Mouse (Mus musculus): ENCODE measurements around the gene Rif1.

Gene Rif1

DNA sequence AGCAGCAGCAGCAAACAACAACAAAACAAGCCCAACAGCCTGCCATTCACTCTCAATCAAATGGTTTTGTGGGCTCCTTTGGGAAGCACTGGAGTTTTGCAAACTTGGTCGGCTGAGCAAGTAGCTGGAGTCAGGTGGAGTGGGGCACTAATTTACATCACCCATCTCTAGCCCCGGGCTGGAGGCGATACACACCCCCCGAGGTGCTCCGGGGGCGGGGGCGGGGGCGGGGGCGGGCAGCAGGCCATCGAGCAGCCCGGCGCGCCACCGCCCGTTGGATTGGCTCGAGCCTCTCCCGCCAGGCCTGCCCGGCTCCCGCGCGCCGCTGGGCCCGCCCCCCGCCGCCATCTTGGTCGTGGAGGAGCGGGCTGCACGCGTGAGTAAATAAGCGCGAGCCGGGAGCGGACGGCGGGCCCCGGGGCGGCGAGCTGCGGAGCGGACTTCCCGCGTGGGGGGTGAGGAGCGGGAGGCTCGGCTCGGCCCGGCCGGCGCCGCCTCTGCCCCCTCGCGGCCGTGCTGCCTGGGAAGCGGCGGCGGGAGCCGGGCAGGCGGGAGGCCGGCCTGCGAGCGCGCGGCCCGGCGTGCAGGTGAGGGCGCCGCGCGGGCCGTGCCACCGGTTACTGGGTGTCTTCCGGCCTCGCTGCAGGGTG, at the start of gene Rif1:
TSS of gene Rif1 (plus strand) at position 342 of the 650 bp plus-strand sequence.
- DNase-seq, result peak; percentile 98

DNA sequence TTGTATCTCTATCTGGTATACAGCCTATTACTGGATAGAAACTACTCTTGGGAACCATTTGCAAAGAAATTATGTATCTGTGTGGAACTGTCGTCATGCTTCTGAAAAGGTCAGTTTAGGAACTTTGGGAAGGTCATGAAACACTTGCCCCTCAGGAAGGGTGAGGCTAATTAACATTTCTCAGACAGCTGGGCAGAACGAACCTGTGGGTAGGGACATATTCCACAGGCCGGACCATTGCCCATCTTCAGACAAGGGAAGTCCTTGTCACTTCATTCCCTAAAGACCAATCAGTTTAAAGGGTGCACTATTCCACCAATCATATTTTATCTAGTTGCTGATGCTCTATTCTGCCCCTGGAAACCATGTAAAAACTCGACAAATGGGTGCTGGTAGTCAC, 45.6 kb upstream of the Rif1 start:
- peak; percentile 53 for DNase-seq

DNA sequence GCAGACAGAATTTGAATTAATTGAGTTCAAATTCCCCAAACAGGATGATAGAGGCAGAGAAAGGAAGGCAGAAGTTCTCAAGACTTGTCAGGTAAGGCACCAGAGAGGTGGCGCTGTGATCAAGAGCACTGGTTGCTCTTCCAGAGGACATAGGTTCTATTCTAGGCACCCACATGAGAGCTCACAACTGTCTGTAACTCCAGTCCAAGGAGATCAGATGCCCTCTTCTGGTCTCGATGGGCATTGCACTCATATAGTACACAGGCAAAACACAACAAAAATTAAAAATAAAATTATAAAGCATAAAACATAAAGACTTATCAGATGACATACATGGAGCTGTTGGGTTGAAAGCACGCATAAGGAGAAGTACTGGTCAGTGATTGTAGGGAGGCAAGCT, 43.2 kb upstream of the Rif1 start:
- peak; percentile 28 for DNase-seq

DNA sequence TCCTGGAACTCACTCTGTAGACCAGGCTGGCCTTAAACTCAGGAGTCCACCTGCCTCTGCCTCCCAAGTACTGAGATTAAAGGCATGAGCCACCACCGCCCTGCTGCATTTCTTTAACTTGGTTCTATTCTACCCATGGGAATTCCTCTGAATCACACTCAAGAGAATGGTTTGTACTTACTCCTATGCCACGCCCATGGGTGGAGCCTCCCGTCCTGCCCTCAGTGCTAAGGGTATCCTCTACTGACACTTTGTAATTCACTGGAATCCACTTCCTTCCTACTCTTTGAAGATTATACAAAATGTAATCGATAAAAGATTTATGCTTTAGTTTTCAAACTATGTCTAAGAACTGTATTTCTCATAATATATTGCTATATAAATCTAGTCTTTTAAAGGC, 41.1 kb upstream of the Rif1 start:
- peak; percentile 90 for DNase-seq

DNA sequence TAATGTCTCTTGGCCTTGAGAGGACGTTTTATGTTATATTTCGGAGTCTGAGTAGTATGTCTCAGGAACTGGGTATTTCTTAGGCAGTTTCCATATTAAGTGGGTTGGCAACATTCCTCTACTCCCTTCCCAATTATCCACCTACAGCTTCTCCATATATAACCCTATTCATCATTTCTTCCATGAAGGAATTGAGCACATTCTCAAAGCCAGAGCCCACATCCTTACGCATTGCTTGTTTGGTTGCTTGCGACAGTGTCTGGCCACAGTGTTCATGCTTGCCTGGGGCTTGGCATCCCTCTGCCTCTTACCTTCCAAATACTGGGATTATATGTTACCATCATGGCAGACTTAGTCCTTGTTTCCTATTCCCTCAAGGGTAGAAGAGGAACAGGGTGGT, 38.0 kb upstream of the Rif1 start:
- peak; percentile 60 for DNase-seq

DNA sequence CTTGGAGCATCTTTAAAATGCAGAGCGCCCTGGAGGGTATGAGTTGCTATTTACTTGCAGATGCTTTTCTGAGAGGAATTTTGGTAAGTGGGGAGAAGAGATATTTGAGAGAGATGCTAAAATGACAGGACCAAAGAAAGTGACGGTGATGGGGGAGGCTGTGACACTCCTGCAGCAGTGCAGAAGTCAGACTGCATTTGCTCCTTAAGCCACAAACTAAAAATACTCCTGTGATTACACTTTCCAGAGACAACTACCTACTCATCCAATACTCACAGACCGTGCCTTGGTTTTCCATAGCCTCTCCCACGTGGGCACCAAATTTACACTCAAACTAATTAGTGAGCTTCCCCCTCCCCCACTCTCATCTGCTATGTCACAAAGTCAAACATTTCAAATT, 37.5 kb upstream of the Rif1 start:
- peak; percentile 27 for DNase-seq

DNA sequence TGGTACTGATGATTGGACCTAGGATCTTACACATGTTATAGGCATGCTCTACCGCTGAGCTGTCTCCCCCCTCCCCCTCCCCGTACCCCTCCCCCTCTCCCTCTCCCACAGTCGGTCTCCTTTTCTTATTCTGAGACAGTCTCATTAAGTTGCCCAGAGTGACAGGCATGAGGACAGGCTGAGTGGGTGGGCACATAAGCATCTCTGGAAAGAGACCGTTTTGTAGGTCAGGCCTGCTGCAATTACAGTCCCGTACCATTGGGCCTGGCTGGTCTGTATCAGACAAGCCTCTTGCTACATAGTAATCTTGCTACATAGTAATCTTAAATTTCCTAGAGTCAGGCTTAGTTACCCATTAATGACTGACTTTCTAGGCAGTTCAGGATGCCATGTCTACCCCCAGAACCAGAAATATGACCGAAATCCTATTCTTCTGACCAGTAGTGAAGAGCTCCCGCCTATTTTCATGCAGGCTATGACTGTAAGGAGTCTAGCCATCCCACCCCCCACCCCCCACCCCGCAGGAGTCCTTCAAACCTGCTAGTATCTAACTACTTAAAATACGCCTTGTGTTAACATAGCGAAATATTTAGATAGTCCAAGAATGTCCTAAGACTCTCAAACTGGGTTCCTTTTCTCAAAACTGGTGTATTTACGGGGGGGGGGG, 35.6 kb upstream of the Rif1 start:
- DNase-seq, result peak; percentile 55

DNA sequence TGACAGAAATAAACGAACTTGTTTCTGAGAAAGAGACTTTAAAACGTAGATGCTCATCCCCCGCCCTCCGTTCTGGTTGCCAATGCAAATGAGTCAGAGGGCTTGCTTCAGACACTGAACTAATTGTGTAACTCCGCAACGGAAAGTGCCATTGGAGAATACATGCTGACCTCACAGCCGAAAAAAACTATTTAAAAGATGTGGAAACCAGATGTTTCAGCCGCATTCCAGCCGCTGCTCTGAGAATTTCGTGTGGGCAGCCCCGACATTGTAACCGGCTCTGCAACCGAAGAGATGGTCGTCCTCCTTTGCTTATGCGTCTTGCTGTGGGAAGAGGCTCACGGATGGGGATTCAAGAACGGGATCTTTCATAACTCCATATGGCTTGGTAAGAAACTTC, 34.8 kb upstream of the Rif1 start, which contains the start of gene Tnfaip6:
TSS of gene Tnfaip6 (plus strand) at position 128 of the 400 bp plus-strand sequence.
- peak; percentile 98 for DNase-seq

DNA sequence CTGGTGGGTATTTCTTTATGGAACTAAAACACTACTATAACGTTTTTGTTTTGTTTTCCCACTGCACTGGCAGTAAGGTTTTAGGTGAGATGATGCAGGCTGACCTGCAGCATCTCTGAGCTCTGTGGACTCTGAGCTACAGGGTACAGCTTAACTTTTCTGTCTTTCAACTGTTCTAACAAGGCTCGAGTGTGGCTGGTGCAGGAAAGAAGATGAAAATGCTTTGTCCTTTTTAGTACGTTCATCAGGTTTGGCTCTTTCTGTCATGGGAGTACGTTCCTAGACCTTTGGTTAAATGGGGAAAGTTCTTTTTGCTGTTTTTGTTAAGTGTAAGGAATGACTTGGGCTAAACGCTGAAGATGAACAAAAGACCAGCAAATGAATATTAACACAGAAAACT, 34.1 kb upstream of the Rif1 start:
- no peak for DNase-seq

DNA sequence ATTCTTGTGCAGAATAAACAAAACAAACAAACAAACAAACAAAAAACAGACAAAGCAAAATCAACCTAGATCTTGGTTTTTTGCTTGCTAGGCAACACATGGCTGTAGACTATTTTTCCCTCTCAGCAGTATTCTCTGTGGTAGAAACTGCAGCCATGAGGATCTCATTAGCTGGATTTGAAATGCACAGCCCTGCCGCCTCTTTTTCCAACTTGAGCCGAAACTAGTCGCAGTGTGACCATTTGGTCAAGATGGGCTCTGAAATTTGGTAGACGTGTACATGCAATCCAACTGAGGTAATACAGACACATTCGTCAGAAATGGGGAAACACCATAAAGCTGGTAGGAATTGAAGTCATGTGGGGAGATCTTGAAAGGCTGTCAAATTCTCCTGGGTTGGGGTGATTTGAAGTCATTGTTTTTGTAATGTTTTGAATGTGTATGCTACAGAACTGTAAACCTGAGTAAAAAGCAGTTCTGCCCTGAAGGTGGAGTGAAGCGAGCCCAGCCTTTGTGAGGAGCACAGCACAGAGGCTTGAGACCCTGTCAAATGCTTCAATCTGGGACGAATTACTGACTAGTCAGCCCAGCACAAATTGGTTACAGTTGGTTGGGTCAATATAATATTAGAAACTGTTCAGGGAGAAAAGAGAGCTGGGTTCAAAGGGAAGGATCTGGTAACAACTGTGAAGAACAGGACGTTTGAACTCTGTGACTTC, 33.4 kb upstream of the Rif1 start:
- DNase-seq, result peak; percentile 80

DNA sequence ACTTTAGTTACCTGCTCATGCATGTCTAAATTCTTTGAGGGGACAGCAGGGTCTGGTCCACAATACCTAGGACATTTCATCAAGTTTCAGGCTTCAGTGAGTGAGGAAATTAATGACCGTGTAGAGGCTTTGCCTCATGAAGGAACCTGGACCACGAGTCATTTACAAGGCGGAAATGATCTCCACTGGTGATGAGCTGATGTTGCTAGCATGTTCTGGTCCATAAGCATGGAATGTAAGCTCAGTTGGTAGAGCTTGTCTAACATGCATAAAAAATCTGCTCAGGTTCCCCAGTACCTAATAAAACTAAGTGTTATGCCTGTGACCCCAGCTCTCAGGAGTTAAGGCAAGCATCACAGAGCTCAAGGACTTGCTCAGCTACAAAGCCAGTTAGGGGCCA, 30.5 kb upstream of the Rif1 start:
- peak; percentile 42 for DNase-seq

DNA sequence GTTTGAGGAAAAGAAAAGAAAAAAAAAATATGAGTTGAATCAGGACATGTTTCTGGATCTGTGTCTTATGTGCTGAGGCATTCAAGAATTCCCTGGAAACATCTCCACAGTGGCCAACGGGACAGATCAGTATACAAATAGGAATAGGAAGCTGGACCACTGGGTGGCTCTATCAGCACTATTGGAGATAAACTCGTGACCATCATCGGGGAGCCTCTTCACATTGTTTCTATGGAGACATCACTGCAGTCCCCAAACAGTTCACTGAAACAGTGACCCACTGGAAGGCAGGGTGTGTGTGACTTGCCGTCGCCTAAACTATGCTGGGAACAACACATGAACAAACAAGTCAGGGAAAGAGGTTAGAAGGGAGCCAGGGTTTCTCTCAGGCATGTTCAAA, 29.9 kb upstream of the Rif1 start:
- peak; percentile 88 for DNase-seq

DNA sequence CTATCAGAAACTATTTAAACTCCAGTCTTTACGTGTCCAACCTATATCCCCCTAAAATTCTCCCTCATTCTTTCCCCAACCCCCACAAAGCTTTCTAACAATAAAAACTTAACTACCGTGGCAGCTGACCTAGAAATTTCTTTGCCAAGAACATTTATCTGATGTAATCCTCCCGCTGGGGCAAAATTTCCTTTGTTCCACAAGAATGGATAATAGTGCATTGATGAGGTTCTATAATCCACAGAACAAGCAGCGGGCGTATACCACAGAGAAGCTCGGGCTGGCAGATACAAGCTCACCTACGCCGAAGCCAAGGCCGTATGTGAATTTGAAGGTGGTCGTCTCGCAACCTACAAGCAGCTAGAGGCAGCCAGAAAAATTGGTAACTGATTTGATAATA, 29.1 kb upstream of the Rif1 start:
- DNase-seq, result peak; percentile 37

DNA sequence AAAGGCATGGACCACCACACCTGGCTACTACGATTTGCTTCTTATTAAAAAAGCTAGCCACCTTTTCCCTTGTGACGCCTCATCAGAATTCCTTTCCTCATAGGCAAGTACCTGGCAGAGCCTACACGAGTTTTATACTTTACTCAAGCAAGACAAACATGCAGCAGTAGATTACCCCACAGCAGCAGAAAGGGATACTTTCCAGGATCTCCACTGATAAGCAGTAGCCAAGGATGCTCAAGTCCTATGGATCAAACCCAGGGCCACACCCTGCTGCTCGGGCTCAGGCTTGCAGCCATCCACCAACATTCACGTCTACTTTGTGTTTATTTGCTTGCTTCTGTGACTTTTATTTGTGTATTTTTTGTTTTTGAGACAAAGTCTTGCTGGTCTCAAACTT, 26.6 kb upstream of the Rif1 start:
- peak; percentile 68 for DNase-seq

DNA sequence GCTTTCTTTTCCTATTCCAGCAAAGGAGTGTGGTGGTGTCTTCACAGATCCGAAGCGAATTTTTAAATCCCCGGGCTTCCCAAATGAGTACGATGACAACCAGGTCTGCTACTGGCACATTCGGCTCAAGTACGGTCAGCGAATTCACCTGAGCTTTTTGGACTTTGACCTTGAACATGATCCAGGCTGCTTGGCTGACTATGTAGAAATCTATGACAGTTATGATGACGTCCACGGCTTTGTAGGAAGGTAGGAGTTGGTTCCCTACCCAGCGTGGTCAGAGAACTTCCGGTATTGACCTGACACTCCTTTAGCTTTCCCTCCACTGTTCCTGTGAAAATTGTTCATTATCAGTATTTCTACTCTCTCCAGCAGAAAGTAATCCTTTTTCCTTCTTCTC, 21.8 kb upstream of the Rif1 start:
- DNase-seq, result no peak

DNA sequence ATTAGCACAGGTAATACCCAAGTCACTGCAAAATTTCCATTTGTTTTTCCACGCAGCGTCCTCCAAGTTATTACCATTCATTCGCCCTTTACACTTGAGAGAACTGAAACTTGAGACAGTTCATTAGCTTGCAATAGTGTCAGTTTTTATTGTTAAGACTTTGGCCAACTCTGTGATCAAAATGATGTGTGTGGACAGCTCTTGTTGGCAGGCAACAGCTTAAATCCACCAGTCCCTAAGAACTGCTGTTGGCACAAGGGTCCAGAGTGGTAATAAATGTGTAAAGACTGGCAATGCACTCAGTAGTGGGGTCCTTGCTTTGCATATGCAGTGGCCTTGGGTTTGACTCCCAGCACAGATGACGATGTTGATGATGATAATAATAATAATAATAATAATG, 20.3 kb upstream of the Rif1 start:
- DNase-seq, result no peak

DNA sequence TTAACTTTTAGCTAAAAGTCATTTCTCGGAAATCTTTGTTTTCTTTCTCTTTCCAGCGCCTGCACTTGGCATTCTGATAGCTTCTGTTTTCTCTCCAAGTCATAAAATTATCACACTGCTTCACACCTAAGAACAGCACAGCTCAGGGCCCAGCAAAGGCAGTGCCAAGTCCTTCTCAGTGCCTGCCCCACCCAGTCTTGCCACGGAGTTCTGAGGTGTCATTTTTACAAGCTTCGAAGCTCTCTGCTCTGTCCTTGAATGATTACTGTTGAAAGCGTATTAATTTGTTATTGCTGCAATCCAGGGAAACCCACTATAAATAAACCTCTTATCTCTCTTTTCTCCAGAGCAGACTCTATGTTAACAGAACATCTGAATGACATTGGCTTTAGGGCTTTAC, 19.1 kb upstream of the Rif1 start:
- no peak for DNase-seq

DNA sequence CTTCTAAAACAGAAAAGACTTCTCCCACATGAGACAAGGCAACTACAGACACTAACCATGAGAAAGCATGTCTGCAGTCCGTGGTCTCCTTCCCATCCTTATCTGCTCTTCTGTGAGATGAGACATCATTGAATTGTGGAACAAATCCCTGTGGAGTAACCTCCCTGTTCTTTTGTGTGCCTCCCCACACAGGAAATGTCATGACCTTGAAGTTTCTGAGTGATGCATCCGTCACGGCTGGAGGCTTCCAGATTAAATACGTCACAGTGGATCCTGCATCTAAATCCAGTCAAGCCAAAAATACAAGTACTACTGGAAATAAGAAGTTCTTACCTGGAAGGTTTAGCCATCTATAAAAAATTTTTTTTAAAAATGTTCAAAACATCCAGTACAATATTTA, 17.0 kb upstream of the Rif1 start:
- no peak for DNase-seq

DNA sequence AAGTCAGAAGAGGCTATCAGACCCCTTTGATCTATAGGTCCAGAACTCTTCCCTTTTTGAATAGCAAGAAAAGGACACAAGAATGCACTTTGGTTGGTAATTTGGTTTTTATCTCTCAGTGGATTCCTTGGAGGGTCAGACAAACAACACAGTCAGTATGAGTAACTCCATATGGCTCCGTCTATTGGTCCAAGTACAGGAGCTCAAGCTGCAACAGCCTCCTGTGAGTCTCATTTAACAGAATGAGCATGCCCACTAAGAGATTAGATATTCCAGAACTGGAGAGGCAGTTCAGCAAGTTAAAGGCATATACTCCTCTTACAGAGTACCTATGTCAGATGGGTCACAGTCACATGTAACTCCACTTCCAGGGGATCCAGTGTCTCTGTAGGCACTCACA, 15.5 kb upstream of the Rif1 start:
- DNase-seq, result peak; percentile 85

DNA sequence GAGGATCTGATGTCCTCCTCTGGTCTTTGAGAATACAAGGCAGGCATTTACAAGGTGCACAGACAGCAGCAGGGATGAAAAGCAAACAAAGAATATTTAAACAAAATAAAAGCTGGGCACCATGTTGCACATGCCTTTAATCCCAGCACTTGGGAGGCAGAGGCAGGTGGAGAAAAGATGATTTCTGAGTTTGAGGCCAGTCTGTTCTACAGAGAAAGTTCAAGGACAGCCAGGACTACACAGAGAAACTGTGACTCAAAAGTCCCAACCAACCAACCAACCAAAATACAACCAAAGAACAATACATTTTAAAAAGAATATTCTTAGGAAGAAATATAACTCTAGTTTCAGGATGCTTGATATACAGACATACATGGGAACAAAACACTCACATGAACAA, 15.0 kb upstream of the Rif1 start:
- DNase-seq, result no peak

DNA sequence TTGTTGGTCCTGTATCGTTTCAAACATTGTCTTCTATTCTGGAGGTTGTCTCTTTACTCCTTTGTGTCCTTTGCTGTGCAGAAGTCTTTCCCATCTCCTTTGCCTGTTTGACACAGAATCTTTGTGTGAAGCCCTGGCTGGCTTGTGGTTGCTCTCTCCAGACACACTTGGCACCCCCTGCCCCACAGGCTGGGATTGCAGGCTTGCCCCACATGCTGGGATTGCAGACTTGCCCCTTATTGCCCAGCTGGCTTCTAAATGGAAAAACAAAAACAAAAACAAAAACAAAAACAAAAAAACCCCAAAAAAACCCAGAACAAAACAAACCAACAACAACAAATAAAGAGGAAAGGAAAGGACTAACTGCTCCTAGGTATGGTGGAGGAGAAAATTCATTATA, 4.0 kb upstream of the Rif1 start:
- DNase-seq, result no peak

DNA sequence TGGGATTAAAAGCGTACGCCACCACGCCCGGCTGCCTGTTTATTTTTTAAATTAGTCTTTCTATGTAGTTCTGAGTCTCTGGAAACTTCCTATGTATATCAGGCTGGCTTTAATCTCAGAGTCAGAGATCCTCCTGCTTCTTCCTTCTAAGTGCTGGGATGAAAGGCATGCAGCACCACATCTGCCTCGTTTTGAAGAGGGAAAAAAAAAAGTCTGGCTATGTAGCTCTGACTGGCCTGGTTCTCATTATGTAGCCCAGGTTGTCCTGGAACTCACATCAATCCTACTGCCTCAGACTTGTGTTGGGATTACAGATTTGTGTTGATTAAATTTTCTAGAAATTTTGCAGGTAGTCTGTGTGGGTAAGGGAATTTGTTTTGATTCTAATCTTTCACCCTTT, 1.8 kb upstream of the Rif1 start:
- no peak for DNase-seq

DNA sequence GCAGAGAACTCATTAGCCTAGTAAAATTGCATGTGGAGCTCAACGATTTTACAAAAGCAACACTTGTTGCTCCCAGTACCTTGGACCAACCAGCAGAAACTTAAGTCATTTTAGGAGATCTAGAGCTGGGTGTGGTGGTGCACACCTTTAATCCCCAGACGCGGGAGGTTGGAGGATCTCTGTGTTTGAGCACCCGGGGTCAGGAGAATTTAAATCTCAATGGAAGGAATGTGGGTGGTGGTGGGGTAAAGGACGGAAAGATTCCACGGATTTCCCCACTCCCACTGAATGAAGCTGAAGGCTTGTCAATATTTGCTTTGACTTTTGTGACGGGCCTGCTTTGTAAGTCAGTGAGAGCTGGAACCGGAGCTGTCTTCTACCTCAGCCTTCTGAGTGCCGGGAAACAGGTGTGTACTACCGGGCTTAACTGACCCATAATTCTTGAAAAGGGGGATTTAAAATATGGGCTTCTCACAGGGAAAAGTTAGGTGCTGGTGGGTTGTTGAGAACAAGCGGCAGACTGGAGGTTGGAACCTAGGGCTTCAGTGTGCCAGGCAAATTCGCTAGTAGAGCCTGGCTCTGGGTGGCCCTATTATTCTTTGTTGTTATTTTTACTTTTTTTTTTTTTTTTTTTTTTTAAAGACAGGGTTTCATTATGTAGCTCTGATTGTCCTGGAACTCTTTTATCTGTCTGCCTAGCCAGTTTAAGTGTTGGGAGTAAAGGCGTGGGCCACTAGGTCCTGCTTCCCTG, 1.2 kb upstream of the Rif1 start:
- no peak for DNase-seq

DNA sequence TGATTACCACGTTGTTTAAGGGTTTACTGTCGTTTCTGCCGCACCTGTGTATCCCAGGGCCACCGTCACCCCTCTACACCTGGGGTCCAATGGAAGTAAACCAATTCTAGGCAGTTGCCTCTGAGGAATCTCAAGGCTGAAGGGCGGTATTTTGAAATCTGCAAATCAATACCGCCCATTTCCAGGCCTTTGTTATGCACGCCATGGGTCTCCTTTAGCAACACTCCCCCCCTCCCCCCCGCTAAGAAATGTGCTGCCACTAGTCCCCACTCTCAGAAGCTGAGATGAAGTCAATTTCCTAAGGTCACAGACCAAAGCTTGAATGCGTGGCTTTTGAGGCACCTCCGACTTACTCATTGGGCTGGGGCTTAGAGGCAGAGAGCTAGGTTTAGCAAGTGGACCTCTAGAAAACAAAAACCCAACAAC, 554 bp upstream of the Rif1 start:
- DNase-seq, result peak; percentile 89

Measured in heart, adult 11 months (tissue).